Mouse (Mus musculus) forebrain, embryonic 14.5 days (tissue): ENCODE measurements around the gene Zfp709. TPM values are rescaled to one million over a fixed set of nuclear protein-coding genes. Genes with fewer than 3 reads are reported as not detected.
"Not testable (repeated sequence)": the region's sequence is repeated elsewhere in the genome, so short reads cannot be mapped to it uniquely, and the experiment has no call there.

Experiments used
- ATAC-seq: fragments of 200-750 bp; cut with Nextera tagmentation; 2 replicates; pipeline ENCODE4 v1.8.0; 2017; ENCODE audit warnings: mild to moderate bottlenecking, moderate library complexity
- DNase-seq: peaks from one replicate; pipeline ENCODE4 v3.0.0-alpha.2; 2015; ENCODE audit warnings: low spot score
- H3K27ac ChIP-seq: fragments of 300-500 bp; sonication (generic); 2 replicates; pipeline ENCODE4 v1.5.1; 2014; ENCODE audit warnings: low read depth, mild to moderate bottlenecking, control low read depth, low read length, moderate library complexity
- H3K27me3 ChIP-seq: fragments of 300-500 bp; sonication (generic); replicated peaks from 2 replicates; pipeline ENCODE4 v1.6.1; 2014; ENCODE audit warnings: low read length, control low read depth, mixed read lengths; ENCODE audit not compliant: control insufficient read depth, insufficient read depth
- H3K36me3 ChIP-seq: fragments of 300-500 bp; sonication (generic); 2 replicates; pipeline ENCODE4 v1.6.1; 2014; ENCODE audit warnings: low read length, control low read depth; ENCODE audit not compliant: control insufficient read depth, insufficient read depth
- H3K4me1 ChIP-seq: fragments of 300-500 bp; sonication (generic); 2 replicates; pipeline ENCODE4 v1.6.1; 2014; ENCODE audit warnings: antibody characterized with exemption, low read length, control low read depth; ENCODE audit not compliant: control insufficient read depth, insufficient read depth
- H3K4me2 ChIP-seq: fragments of 300-500 bp; sonication (generic); 2 replicates; pipeline ENCODE4 v1.6.1; 2014; ENCODE audit warnings: mild to moderate bottlenecking, control low read depth, low read length
- H3K4me3 ChIP-seq: fragments of 300-500 bp; sonication (generic); 2 replicates; pipeline ENCODE4 v1.5.1; 2014; ENCODE audit warnings: low read depth, low read length, control low read depth
- H3K9ac ChIP-seq: fragments of 300-500 bp; sonication (generic); 2 replicates; pipeline ENCODE4 v1.6.1; 2014; ENCODE audit warnings: mild to moderate bottlenecking, low read length, control low read depth, moderate library complexity
- H3K9me3 ChIP-seq: fragments of 300-500 bp; sonication (generic); replicated peaks from 2 replicates; pipeline ENCODE4 v1.6.1; 2016; ENCODE audit warnings: low read length, control low read depth, mixed read lengths; ENCODE audit not compliant: control insufficient read depth
- WGBS: fragments of 180-500 bp; shearing (Covaris S2); extraction: QIAGEN DNeasy Blood & Tissue Kit; methylation state at CpG from one replicate; pipeline ENCODE4 v1.1.7; 2014; 5-methylcytosine and 5-hydroxymethylcytosine counted together
- polyA plus RNA-seq: library from polyadenylated mRNA; unstranded; fragments of >200 nt; fragmentation: Nextera tagmentation; extraction: Ambion mirVana; gene quantifications from 2 replicates; pipeline ENCODE4 v1.2.1, GENCODE M21; 2014

Gene Zfp709
- polyA plus RNA-seq, result 9.1 and 9.3 TPM in 2 replicates

GRCm38 (mm10) chr8:71881618-71882274 is at the start of gene Zfp709:
Zfp709 (plus strand) TSS chr8:71882019.
- WGBS, result 3% methylated on average over 44 of the region's 45 CpGs
- Histone ChIP-seq H3K4me1 (no peaks in the 10 kb centered on the region; the same call in 1 of the 2 replicates), H3K4me2 (peak within 1 kb of the TSS; percentile 83), H3K27ac (peak within 1 kb of the TSS; percentile 70; the same call in 1 of the 2 replicates), H3K4me3 (peak within 1 kb of the TSS; percentile 69), H3K9ac (peak within 1 kb of the TSS; percentile 89), H3K27me3 (no peaks in the 10 kb centered on the region), H3K36me3 (peaks cover 3% of the 10 kb centered on the region; the same call in 1 of the 2 replicates), H3K9me3 (peaks cover 19% of the 10 kb centered on the region)
- DNase-seq (peak; percentile 71), ATAC-seq (peak; percentile 94)

GRCm38 (mm10) chr8:71838207-71838606 is 43.6 kb upstream of the Zfp709 start:
- not testable (repeated sequence) for H3K4me3 ChIP-seq, H3K4me2 ChIP-seq, H3K36me3 ChIP-seq, H3K9me3 ChIP-seq, H3K9ac ChIP-seq, H3K27ac ChIP-seq, H3K4me1 ChIP-seq, ATAC-seq, DNase-seq, H3K27me3 ChIP-seq
- WGBS, result 83% methylated on average over 4 of the region's 4 CpGs

GRCm38 (mm10) chr8:71841201-71841817 is 40.5 kb upstream of the Zfp709 start:
- not testable (repeated sequence) for H3K36me3 ChIP-seq, H3K27me3 ChIP-seq, H3K27ac ChIP-seq, H3K9ac ChIP-seq, H3K4me3 ChIP-seq, DNase-seq, ATAC-seq, H3K4me1 ChIP-seq, H3K4me2 ChIP-seq, H3K9me3 ChIP-seq
- 89% methylated on average over 3 of the region's 3 CpGs for WGBS

- WGBS, result 76% methylated on average over 2 of the region's 2 CpGs
- DNase-seq, H3K4me2 ChIP-seq, H3K4me3 ChIP-seq, H3K9me3 ChIP-seq, H3K9ac ChIP-seq, H3K4me1 ChIP-seq, H3K27ac ChIP-seq, ATAC-seq, H3K36me3 ChIP-seq, H3K27me3 ChIP-seq: not testable (repeated sequence)
These were observed 39.3 kb upstream of the Zfp709 start for GRCm38 (mm10) chr8:71842476-71842875.

GRCm38 (mm10) chr8:71844453-71844852 is 37.4 kb upstream of the Zfp709 start:
- H3K9me3 ChIP-seq, H3K36me3 ChIP-seq, H3K27me3 ChIP-seq, H3K4me1 ChIP-seq, H3K9ac ChIP-seq, H3K4me2 ChIP-seq, H3K4me3 ChIP-seq, H3K27ac ChIP-seq, ATAC-seq, DNase-seq: not testable (repeated sequence)
- WGBS, result 67% methylated on average over 1 of the region's 1 CpGs

- not testable (repeated sequence) for H3K36me3 ChIP-seq, H3K4me1 ChIP-seq, H3K9ac ChIP-seq, DNase-seq, H3K9me3 ChIP-seq, H3K27me3 ChIP-seq, H3K4me2 ChIP-seq, H3K27ac ChIP-seq, ATAC-seq, H3K4me3 ChIP-seq
- 86% methylated on average over 1 of the region's 1 CpGs for WGBS
These were observed 35.8 kb upstream of the Zfp709 start for GRCm38 (mm10) chr8:71845993-71846483.

- H3K9ac ChIP-seq, H3K36me3 ChIP-seq, H3K9me3 ChIP-seq, H3K4me1 ChIP-seq, ATAC-seq, H3K27ac ChIP-seq, H3K4me3 ChIP-seq, H3K27me3 ChIP-seq, DNase-seq, H3K4me2 ChIP-seq: not testable (repeated sequence)
- 82% methylated on average over 2 of the region's 2 CpGs for WGBS
These were observed 35.1 kb upstream of the Zfp709 start for GRCm38 (mm10) chr8:71846745-71847144.

GRCm38 (mm10) chr8:71851014-71851413 is 30.8 kb upstream of the Zfp709 start:
- not testable (repeated sequence) for DNase-seq, H3K4me3 ChIP-seq, H3K4me2 ChIP-seq, H3K9me3 ChIP-seq, H3K4me1 ChIP-seq, H3K9ac ChIP-seq, H3K27ac ChIP-seq, H3K36me3 ChIP-seq, ATAC-seq, H3K27me3 ChIP-seq
- 78% methylated on average over 1 of the region's 1 CpGs for WGBS

- DNase-seq, result not testable (repeated sequence)
These were observed 28.5 kb upstream of the Zfp709 start for GRCm38 (mm10) chr8:71853360-71853759.

More at GRCm38 (mm10) chr8:71853360-71853759, 28.5 kb upstream of the Zfp709 start:
- not testable (repeated sequence) for ATAC-seq, H3K36me3 ChIP-seq, H3K27ac ChIP-seq, H3K4me1 ChIP-seq, H3K4me3 ChIP-seq, H3K4me2 ChIP-seq, H3K27me3 ChIP-seq, H3K9me3 ChIP-seq, H3K9ac ChIP-seq
